7 mouse cellular contexts compared by ENCODE assay signal in genomic region chr14:77539563-77539962, GRCm38 (mm10).
A peak's percentile ranks its signal among the peaks of the same experiment; 100 is the strongest.
DNase-seq lines count a peak whose midpoint lies in the region; ATAC-seq lines count a peak whose summit lies in the region.
"Not testable (repeated sequence)": the region's sequence is repeated elsewhere in the genome, so short reads cannot be mapped to it uniquely, and the experiment has no call there.

No protein-coding gene starts in this region.

- H3K27me3 ChIP-seq in forebrain, embryonic 12.5 days; heart, embryonic 14.5 days (ENCODE audit: control insufficient read depth, insufficient read depth, low read length); limb, embryonic 11.5 days (ENCODE audit: control insufficient read depth, insufficient read depth, low read length); lung, embryonic 16.5 days (ENCODE audit: control insufficient read depth, insufficient read depth, low read depth, low read length); midbrain, embryonic 15.5 days (replicated peaks): not testable (repeated sequence)

- DNase-seq in limb, embryonic 11.5 days (ENCODE audit: low spot score) = peak; percentile 17

- ATAC-seq in common myeloid progenitor, adult 5-6 weeks (replicated peaks; ENCODE audit: low read depth, poor library complexity, severe bottlenecking) = 0 out of 2 replicates have a peak, but pooled peaks have one; percentile 39
- ATAC-seq in forebrain, embryonic 12.5 days (ENCODE audit: low FRiP score) = 0 out of 2 replicates have a peak, but pooled peaks have one; percentile 61
- peak; percentile 64 for ATAC-seq in granulocyte monocyte progenitor cell, adult 5-6 weeks (replicated peaks; ENCODE audit: poor library complexity, severe bottlenecking)
- ATAC-seq in heart, embryonic 14.5 days (ENCODE audit: insufficient number of reproducible peaks, insufficient read depth, low FRiP score, low read depth); limb, embryonic 11.5 days (ENCODE audit: insufficient number of reproducible peaks, low FRiP score, low TSS enrichment, low read depth): not testable (repeated sequence)
- peak; percentile 62; the same call in 1 of the 2 replicates for ATAC-seq in lung, embryonic 16.5 days (ENCODE audit: low read depth)
- 0 out of 2 replicates have a peak, but pooled peaks have one; percentile 52 for ATAC-seq in midbrain, embryonic 15.5 days (replicated peaks)

- not testable (repeated sequence) for H3K9me3 ChIP-seq in forebrain, embryonic 12.5 days; heart, embryonic 14.5 days (ENCODE audit: control insufficient read depth, low read length); limb, embryonic 11.5 days (ENCODE audit: control insufficient read depth, low read length); lung, embryonic 16.5 days (ENCODE audit: control insufficient read depth, low read length); midbrain, embryonic 15.5 days

- H3K27ac ChIP-seq in forebrain, embryonic 12.5 days; heart, embryonic 14.5 days (replicated peaks in 1 of 2; ENCODE audit: control insufficient read depth in 1 of 2, insufficient read depth in 1 of 2, low read depth in 2 of 2, low read length in 2 of 2); limb, embryonic 11.5 days (replicated peaks; ENCODE audit: low read depth, low read length); lung, embryonic 16.5 days (ENCODE audit: low read length); midbrain, embryonic 15.5 days: not testable (repeated sequence)

- H3K4me1 ChIP-seq in forebrain, embryonic 12.5 days; limb, embryonic 11.5 days (ENCODE audit: control insufficient read depth, insufficient read depth, low read length); lung, embryonic 16.5 days (replicated peaks; ENCODE audit: control insufficient read depth, insufficient read depth, low read length); midbrain, embryonic 15.5 days: not testable (repeated sequence)
- peaks cover 7 to 13% of the 10 kb centered on the region in 2 experiments for H3K4me1 ChIP-seq in heart, embryonic 14.5 days (ENCODE audit: control insufficient read depth in 2 of 2, insufficient read depth in 2 of 2, low read length in 2 of 2)

- not testable (repeated sequence) for H3K4me3 ChIP-seq in forebrain, embryonic 12.5 days (replicated peaks); heart, embryonic 14.5 days (ENCODE audit: control insufficient read depth in 1 of 2, insufficient read depth in 1 of 2, low read depth in 1 of 2, low read length in 2 of 2); limb, embryonic 11.5 days (ENCODE audit: low read depth, low read length); lung, embryonic 16.5 days (ENCODE audit: low read length); midbrain, embryonic 15.5 days

- not testable (repeated sequence) for H3K4me2 ChIP-seq in forebrain, embryonic 12.5 days; limb, embryonic 11.5 days (ENCODE audit: low read depth, severe bottlenecking); lung, embryonic 16.5 days (ENCODE audit: low read depth, low read length); midbrain, embryonic 15.5 days
- H3K4me2 ChIP-seq in heart, embryonic 14.5 days (ENCODE audit: low read length) = 0 out of 2 replicates have a peak overlapping the region, but pooled peaks have one; percentile 25

- not testable (repeated sequence) for H3K9ac ChIP-seq in forebrain, embryonic 12.5 days; heart, embryonic 14.5 days (ENCODE audit: low read length); limb, embryonic 11.5 days (ENCODE audit: low read length); lung, embryonic 16.5 days (ENCODE audit: low read length); midbrain, embryonic 15.5 days

- 59% methylated on average over 21 of the region's 21 CpGs for WGBS in forebrain, embryonic 12.5 days
- WGBS in heart, embryonic 14.5 days = 56% methylated on average over 21 of the region's 21 CpGs
- 63% methylated on average over 15 of the region's 21 CpGs for WGBS in limb, embryonic 11.5 days
- whole genome bisulfite sequencing in lung, embryonic 16.5 days = 54% methylated on average over 21 of the region's 21 CpGs
- WGBS in midbrain, embryonic 15.5 days = 59% methylated on average over 21 of the region's 21 CpGs

- H3K36me3 ChIP-seq in forebrain, embryonic 12.5 days (replicated peaks); heart, embryonic 14.5 days (ENCODE audit: control insufficient read depth, insufficient read depth, low read length); limb, embryonic 11.5 days (ENCODE audit: control insufficient read depth, insufficient read depth, low read length); lung, embryonic 16.5 days (ENCODE audit: control insufficient read depth, insufficient read depth, low read length); midbrain, embryonic 15.5 days (replicated peaks): not testable (repeated sequence)
